Mouse (Mus musculus) bone marrow macrophage, adult 2 months (primary cell): ENCODE measurements around the gene Syce2. TPM values are rescaled to one million over a fixed set of nuclear protein-coding genes. Genes with fewer than 3 reads are reported as not detected.

ENCODE experiments used
- H3K27ac ChIP-seq: 2 replicates; pipeline ENCODE4 v1.5.1; 2012; ENCODE audit warnings: low read depth, low read length; ENCODE audit not compliant: insufficient read depth
- H3K4me1 ChIP-seq: 2 replicates; pipeline ENCODE4 v1.6.1; 2012; ENCODE audit warnings: low read length; ENCODE audit not compliant: control insufficient read depth, insufficient read depth
- H3K4me3 ChIP-seq: 2 replicates; pipeline ENCODE4 v1.5.1; 2012; ENCODE audit warnings: mild to moderate bottlenecking, low read length, moderate library complexity; ENCODE audit not compliant: insufficient read depth
- CTCF ChIP-seq: IDR thresholded peaks from 2 replicates; pipeline ENCODE4 v1.5.1; 2012; ENCODE audit warnings: low read depth, mild to moderate bottlenecking, low read length, moderate library complexity
- POLR2A ChIP-seq: IDR thresholded peaks from 2 replicates; pipeline ENCODE4 v1.6.1; 2012; ENCODE audit warnings: mild to moderate bottlenecking, low read depth, low read length, borderline replicate concordance
- polyA plus RNA-seq: library from polyadenylated mRNA; stranded (reverse); fragments of >200 nt; gene quantifications from 2 replicates; pipeline ENCODE4 v1.2.4, GENCODE M21; 2012; ENCODE audit not compliant: missing spikeins, insufficient read depth, insufficient read length

Syce2 gene
- polyA plus RNA-seq, 1 experiment = 19.4 TPM

- Histone ChIP-seq H3K4me3 (peak within 1 kb of the TSS; percentile 91), H3K27ac (no peak within 1 kb of the TSS), H3K4me1 (0 out of 2 replicates have a peak, but pooled peaks cover 2% of the 10 kb centered on the region)
- TF ChIP-seq CTCF = no peak
- TF ChIP-seq POLR2A = no peak
Observed at GRCm38 (mm10) chr8:84893709-84894134, 21.8 kb downstream of the Syce2 start, which contains the start of gene Gcdh. Gene Gcdh (minus strand): TSS chr8:84893921.

- no peak for TF ChIP-seq CTCF
- TF ChIP-seq POLR2A = no peak
- Histone ChIP-seq H3K4me3 (no peak overlapping the region), H3K27ac (no peak overlapping the region), H3K4me1 (0 out of 2 replicates have a peak, but pooled peaks cover 2% of the 10 kb centered on the region)
Observed at GRCm38 (mm10) chr8:84895963-84896362, 24.1 kb downstream of the Syce2 start.

- no peak overlapping the region for H3K4me3 ChIP-seq
- H3K4me1 ChIP-seq = peaks cover 3% of the 10 kb centered on the region; the same call in 1 of the 2 replicates
- no peak for TF ChIP-seq CTCF
- no peak for TF ChIP-seq POLR2A
- H3K27ac ChIP-seq = no peak overlapping the region
Observed at GRCm38 (mm10) chr8:84901071-84901470, 29.2 kb downstream of the Syce2 start.

DNA sequence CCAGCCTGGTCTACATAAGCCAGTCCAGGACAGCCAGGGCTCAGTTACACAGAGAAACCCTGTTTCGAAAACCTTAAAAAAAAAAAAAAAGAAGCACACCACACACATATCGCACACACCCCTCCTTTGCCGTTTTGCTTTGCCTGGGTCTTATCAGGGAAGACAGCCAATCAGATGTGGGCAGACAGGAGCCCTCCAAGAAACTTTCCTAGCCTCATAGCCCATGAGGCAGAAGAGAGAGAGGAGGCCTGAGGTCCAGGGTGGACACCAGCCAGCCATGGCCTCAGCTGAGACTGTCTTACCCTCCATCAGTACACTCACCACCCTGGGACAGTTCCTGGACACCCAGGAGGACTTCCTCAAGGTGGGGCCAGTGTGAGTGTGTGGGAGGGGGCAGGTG, 29.8 kb downstream of the Syce2 start, which contains the start of gene Klf1:
Gene Klf1 (plus strand): TSS at position 177 of the 400 bp plus-strand sequence.
- Histone ChIP-seq H3K4me3 (peak within 1 kb of the TSS; percentile 64), H3K27ac (no peak within 1 kb of the TSS), H3K4me1 (peaks cover 3% of the 10 kb centered on the region; the same call in 1 of the 2 replicates)
- TF ChIP-seq CTCF = no peak
- no peak for TF ChIP-seq POLR2A

GRCm38 (mm10) chr8:84902367-84902919, 30.5 kb downstream of the Syce2 start:
- H3K27ac ChIP-seq = no peak overlapping the region
- no peak for TF ChIP-seq POLR2A
- TF ChIP-seq CTCF = no peak
- H3K4me3 ChIP-seq = peak overlapping the region; percentile 64
- H3K4me1 ChIP-seq = peaks cover 3% of the 10 kb centered on the region; the same call in 1 of the 2 replicates

GRCm38 (mm10) chr8:84902920-84903661, 31.2 kb downstream of the Syce2 start:
- H3K4me3 ChIP-seq = peak overlapping the region; percentile 64
- TF ChIP-seq POLR2A (no peak), CTCF (peak; percentile 45)
- H3K4me1 ChIP-seq = peaks cover 5% of the 10 kb centered on the region
- no peak overlapping the region for H3K27ac ChIP-seq

DNA sequence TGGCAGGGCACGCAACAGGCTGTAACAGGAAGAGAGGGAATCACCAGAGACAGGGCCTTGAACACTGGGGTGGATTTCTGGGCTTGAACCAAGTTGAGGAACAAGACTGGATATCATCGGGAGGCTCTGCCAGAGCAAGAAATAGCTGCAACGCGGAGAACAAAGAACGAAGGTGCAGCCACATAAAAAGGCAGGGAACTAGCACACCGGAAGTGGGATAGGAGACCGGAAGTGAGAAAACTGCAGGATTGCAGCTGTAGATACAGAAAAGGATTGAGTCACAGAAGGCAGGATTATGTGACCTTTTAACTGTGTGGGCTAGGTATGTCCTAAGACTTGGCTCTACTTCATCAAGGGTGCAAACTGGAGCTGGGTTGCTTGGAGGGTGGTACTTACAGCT, 32.4 kb downstream of the Syce2 start:
- TF ChIP-seq POLR2A (no peak), CTCF (no peak)
- peaks cover 5% of the 10 kb centered on the region for H3K4me1 ChIP-seq
- no peak overlapping the region for H3K27ac ChIP-seq
- no peak overlapping the region for H3K4me3 ChIP-seq

- peaks cover 12% of the 10 kb centered on the region for H3K4me1 ChIP-seq
- TF ChIP-seq CTCF = no peak
- no peak for TF ChIP-seq POLR2A
- no peak overlapping the region for H3K27ac ChIP-seq
- no peak overlapping the region for H3K4me3 ChIP-seq
Observed at GRCm38 (mm10) chr8:84907037-84907436, 35.1 kb downstream of the Syce2 start.

DNA sequence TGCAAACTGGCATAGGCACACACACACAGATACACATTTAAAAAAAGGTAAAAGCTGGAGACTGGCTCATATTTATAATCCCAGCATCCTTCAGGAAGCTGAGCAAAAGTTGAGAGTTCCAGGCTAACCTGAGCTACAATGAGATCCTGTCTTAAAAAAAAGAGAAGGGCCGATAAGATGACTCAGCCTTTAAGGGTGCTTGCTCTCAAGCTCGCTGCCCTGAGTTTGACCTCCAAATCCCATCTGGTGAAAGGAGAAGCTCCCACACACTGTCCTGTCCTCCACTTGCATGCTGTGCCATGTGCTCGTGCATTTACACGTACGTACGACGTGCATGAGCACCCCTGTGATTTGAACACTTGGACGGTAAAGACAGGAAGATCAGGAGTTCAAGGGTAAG, 35.6 kb downstream of the Syce2 start:
- TF ChIP-seq POLR2A = no peak
- no peak for TF ChIP-seq CTCF
- no peak overlapping the region for H3K4me3 ChIP-seq

DNA sequence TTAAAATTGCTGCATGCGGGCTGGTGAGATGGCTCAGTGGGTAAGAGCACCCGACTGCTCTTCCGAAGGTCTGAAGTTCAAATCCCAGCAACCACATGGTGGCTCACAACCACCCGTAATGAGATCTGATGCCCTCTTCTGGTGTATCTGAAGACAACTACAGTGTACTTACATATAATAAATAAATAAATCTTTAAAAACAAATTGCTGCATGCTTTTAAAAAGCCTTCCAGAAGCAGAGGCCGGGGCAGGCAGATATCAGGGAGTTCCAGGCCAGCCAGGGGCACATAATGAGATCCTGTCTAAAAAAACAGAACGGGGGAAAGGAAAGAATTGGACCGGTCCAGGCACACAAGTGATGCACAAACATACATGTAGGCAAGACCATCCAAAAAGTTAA, 36.1 kb downstream of the Syce2 start:
- H3K27ac ChIP-seq = peak overlapping the region; percentile 70
- H3K4me3 ChIP-seq = peak overlapping the region; percentile 49
- peaks cover 12% of the 10 kb centered on the region for H3K4me1 ChIP-seq
- peak; percentile 53 for TF ChIP-seq CTCF

More for the DNA sequence above, 35.6 kb downstream of the Syce2 start:
- peaks cover 12% of the 10 kb centered on the region for H3K4me1 ChIP-seq
- peak overlapping the region; percentile 22; the same call in 1 of the 2 replicates for H3K27ac ChIP-seq

GRCm38 (mm10) chr8:84908421-84909161, 36.7 kb downstream of the Syce2 start, which contains the start of gene Dnase2a:
Gene Dnase2a (plus strand): TSS chr8:84908560.
- Histone ChIP-seq H3K27ac (peak within 1 kb of the TSS; percentile 91), H3K4me1 (peaks cover 12% of the 10 kb centered on the region), H3K4me3 (peak within 1 kb of the TSS; percentile 94)
- TF ChIP-seq POLR2A (peak; percentile 87; the same call in 1 of the 2 replicates), CTCF (no peak)
